Mouse (Mus musculus) adrenal gland (tissue): ENCODE measurements around the gene Cenpm.
"Not testable (repeated sequence)": the region's sequence is repeated elsewhere in the genome, so short reads cannot be mapped to it uniquely, and the experiment has no call there.

Source experiments
- intact Hi-C: fragments of 180-260 bp; cut with DNase I; formaldehyde crosslinking; loops from one replicate; pipeline ENCODE4 v1.15.1; 2025
- long read RNA-seq, 2 experiments: library from polyadenylated mRNA; unstranded; transcript quantifications; one replicate each; pipeline ENCODE4 v2.0.0; 2020; ENCODE audit warnings: borderline replicate concordance in 1 of 2; ENCODE audit not compliant: insufficient replicate concordance in 1 of 2

Cenpm gene
- long read RNA-seq, experiment 1, partial matches to known transcripts = 0 of 4 reads
- long read RNA-seq, experiment 1, other reads (novel, unspliced or antisense) = 0 of 4 reads
- long read RNA-seq, experiment 2, transcript Cenpm-202 (6 exons, 1,202 nt) = major isoform, 5 of 6 reads
- long read RNA-seq, experiment 2, partial matches to known transcripts = 0 of 6 reads
- long read RNA-seq, experiment 2, other reads (novel, unspliced or antisense) = 0 of 6 reads

DNA sequence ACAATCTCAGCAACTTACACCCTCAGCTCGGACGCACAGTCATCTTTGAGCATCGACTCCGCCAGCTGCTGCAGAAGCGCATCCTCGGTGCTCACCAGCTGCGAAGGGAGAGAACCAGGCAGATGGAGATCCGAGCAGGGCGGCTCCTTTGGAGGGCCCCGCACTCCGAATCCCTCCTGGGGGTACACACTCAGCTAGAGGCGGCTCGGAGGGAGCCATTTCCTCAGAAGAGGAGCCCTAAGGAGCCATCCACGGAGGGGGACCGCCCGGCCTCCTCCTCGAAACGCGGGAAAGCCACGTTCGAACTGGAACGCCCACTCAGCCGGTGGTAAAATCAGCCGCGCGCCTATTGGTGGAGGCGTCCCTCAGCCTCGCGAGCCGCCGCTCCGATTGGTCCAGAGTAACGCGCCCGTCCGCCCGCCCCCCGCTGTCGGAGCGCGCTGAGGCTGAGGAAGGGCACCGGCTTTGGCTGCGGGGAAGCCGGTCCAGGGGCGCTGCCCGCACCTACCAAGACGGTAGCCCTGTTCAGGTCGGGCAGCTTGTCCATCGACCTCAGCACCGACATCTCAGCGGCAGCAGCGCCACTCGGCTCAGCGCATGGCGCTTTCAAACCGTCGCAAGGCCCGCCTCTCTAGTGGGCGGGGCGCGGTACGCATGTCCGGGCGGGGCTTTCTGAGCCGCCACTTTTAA lies at the start of gene Cenpm:
TSS of gene Cenpm (minus strand) at position 634 of the 690 bp plus-strand sequence.
- intact Hi-C loops = no loop called here

DNA sequence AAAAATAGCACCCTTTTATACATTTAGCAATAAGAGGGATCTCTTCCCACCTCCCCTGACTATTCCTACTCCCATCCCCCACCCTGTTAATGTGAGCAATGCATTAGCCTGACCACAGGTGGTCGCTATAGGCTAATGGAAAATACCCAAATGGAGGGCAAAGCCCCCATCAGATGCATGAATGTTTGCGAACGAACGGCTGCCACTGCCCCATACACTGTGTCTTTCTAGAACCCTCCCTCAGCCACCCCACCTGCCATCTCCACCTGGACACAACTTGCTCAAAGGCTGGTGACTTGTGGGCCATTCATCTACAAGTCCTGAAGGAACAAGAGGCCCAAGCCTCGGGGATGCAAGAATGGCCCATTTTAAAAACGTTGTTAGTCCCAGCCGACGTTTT lies 49.5 kb upstream of the Cenpm start:
- intact Hi-C loops = no loop called here

DNA sequence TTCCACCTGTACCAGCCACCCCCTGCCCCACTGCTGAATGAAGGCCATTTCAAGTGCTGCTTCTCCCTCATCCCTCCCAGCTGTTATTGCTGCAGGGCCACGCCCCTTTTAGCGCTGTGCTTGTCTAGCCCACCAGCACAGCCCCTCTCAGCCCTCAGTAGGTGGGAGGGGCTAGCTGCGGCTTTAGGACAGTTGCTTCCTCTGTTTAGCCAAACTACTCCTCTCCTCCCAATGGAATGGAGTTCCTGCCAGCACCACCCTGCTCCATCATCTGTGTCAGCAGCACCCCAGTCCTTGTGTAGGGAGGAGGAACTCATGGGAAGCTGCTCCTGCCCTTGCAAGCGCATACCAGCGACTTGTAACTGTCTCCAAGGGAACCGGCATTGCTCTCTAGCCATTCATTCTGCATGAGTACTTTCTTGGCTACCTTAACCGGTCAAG lies 48.7 kb upstream of the Cenpm start:
- intact Hi-C loops = no loop called here

DNA sequence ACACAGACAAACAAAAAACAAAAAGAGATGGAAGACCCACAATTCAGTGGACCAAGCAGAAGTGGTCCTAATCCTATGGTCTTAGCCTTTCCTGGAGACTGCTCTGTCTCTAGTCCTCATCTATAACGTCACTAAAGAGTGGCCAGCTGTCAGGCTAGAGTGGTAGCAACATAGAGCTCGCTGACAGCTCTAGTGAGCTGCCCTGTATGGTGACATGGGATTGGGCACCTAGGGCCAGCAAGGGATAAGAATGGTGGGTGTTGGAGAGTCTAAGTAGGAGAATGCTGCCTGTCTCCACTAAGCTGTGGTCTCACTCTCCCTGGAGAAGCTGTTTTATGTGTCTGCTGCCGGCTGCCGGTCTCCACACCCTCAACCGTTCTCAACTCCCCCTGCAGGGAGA lies 48.3 kb upstream of the Cenpm start:
- intact Hi-C loops = no loop called here

DNA sequence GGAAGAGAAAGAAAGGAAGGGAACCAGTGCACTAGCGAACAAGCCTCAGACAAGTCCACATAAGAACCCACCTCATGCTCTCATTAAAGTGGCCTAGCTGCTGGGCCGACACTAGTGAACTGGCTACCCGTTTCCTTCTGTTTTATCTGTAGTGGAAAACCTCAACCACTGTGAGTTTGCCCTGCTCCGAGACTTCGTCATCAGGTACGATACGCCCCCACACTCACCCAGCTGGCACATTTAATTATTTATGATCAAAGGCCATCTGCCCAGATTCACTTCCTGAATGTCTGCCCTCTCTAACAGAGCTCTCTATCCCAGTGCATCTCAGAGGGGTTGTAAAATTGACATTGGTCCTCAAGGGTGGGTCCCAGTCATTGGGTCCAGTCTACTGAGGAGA lies 45.7 kb upstream of the Cenpm start:
- intact Hi-C loops = no loop called here

DNA sequence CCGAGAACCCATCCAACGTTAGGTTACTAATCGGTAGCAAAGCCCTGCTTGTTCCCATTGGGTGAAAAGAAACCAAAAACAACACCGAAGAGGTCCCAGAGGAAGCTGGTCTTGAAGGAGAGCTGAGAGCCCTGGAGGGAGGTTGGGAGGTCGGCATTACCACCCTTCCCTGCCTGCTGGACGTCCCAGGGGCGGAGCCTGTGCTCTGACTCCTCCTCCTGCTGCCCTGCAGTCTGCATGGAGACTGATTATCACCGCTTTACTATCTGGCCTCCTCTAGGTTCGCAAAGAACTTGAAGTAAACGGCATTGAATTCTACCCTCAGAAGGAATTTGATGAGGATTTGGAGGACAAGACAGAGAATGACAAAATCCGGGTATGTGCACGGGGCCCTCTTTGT lies 41.6 kb upstream of the Cenpm start:
- intact Hi-C loops = no loop called here

DNA sequence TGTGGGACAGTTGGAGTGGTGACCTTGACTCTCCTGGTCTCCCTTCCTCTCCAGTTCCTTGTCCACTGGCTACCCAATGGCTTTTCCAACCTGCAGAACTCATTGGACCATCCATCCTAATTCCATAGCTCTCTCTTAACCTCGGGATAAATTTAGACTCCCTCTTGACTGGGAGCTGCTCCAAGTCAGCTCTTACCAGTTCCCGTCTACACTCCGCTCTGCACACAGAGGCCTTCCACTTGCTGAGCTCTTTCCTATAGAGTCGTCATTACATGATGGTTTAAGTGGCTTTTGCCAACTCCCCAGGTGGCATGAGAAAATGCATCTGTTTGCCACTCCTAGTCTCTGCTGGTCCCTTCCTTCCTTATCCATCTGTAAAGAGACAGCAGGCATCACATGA lies 36.1 kb upstream of the Cenpm start:
- intact Hi-C loops = no loop called here

DNA sequence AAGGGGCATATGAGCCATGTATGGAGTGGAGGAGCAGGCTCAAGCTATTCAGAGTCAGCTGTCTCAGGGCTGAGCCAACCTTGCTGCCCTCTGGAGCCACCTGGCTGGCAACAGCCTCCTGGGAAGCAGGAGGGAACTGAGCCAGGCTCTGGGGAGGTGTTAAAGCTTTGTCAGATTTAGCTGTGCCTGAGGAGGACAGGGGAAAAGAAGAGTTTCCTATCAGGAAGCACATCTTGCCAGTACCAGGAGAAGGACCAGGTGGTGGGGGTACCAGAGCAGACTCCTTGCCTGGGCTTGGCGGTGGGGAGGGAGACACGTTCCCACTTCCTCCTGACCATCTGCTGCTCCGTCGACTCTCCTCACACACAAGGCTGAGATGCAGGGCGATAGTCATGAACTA lies 33.0 kb upstream of the Cenpm start:
- intact Hi-C loops = no loop called here

DNA sequence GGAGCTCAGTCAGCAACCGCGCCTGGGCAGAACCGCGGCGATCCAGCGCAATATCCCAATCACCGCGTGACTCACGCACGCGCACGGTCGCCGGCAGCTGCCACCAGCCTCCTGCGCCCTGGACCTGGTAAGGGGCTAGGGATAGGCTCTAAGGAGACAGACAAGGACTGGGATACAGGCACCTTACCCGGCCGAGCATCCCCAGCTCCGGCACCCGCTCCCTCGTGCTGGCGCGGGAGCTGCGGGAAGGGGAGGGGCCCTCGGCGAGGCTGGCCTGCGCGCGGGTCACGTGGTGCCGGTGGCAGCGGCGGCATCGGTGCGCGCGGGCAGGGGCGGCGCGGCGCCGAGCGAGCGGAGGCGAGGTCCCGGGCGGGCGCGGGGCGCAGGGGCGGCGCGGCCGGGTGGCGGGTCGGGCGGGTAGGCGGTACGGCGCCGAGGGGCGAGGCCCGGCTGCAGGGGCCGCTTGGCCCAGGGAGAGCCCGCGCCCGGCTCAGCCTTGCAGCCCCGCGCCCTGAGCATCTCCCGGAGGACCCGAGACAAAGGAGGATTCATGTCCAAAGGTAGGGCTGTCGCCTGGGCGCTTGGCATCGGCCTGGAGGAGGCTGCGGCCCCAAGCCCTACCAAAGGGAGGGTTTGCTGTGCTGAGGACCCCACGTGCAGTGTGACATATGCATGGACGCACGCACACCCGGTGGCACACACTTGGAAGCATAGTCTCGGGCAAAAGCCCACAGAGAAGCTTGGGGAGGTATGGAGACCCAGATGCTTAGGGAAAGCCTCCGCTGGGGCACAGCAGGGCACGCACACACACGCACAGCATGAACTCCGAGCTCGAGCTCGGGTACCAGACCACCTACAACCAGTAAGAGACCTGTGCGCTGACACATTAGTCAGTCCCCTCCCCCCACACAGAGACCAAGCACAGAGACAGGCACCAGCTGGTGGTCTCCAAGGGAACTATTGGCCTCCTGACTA lies 30.7 kb upstream of the Cenpm start:
- intact Hi-C loops = no loop called here

DNA sequence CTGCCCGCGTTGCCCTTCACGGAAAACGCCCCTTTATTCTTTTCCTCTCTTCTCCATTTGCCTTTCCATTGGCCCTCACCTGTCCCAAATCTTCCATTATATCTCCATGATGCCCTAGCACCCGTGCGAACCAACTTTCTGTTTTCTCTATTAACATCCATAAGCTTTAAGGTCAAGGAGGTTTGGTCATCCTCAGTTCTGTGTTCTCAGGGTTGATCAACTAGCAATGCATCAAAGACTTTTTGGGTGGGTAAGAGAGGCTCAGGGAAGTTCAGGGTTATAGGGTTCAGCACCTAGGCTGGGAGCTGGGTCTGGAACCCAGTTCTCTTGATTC lies 30.0 kb upstream of the Cenpm start, which contains the start of gene Sept3:
TSS of gene Sept3 (plus strand) at position 301 of the 334 bp plus-strand sequence.
- intact Hi-C loops = no loop called here

DNA sequence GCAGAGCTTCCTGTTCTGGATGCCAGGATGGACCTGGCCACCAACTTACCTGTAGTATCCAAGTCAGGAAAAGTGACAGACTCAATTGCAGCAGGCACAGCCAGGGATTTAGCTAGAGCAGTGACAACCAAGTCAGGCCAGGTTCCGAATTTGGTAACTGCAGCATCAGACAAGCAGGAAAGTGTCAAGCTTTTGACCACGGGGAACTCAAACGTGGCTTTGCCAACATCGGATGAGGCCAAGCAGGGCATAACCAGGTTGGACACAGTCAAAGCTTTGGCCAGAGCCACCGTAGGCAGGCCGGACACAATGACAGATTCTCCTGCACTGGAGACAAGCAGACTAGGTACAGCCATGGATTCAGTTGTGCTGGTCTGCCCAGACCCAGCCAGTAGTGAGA lies 27.7 kb upstream of the Cenpm start:
- intact Hi-C loops = no loop called here

DNA sequence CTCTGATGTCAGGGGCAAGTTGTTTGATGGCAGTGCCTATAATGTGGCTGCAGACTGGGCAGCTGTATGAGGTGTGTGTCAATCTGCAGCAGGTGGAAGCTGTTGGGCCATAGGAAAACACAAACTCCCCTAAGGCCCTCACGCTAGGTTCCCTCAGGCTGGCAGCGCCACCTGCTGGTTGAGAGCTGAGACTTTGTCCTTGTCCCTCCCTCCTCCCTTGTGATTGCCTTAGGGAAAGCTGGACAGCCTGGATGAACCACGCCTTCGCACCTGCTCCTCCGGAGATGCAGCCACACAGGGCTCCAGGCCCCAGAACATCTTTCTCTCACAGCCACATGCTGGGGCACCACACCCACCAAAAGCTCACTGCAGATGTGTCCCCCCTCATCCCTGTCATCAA lies 26.7 kb upstream of the Cenpm start:
- intact Hi-C loops = no loop called here

DNA sequence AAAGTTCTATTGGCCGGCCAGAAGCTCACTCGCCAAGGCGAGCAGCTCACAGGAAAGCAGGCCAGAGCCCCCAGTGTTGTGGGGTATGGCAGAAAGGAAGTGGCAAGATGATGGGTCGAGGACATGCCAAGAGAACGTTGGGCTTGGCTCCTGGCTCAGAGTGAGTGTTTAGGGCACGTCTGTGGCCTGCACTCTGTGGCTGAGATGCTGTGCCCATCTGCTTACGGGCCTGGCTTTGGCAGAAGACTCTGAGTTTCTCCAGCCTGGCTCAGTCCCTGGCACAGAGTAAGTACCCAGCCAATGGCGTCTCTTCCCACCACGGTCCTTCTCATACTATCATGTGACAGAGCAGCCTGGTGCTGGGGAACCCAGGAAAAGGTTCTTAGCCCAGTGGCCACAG lies 24.2 kb upstream of the Cenpm start:
- intact Hi-C loops = no loop called here

DNA sequence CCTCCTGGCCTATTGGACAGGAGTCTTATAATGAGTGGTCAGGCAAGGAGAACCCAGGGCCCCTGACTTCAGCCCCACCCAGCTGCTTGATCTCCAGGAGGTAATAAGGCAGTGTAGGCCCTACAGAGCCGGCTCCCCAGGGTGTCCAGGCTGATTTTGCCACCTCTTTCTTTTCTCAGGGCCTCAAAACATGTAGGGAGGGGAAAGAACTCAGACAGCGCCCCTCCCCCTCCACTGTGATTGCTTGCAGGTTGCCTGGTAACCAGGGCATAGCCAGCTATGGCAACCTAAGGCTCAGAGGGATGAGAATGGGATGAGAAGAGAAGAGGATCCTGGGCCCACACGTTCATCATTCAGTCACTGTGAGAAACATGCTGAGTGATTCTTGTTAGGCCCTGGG lies 23.6 kb upstream of the Cenpm start:
- intact Hi-C loops = no loop called here

DNA sequence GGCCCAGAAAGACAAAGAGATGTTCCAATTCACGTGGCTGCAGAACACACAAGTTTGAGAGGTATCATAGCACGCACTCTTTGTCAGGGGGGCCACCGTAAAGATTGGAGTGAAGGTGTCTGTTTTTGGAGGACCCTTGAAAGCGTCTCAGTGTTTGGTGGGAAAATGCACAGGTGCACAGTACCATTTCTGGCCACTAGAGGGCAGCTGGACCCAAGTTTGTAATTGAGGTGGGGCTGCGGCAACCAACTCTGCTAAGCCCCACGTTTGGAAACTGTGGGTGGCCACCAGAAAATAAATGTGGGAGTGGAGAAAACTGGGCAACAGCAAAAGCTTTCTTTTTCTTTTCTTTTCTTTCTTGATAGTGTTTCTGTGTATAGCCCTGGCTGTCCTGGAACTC lies 21.8 kb upstream of the Cenpm start:
- intact Hi-C loops = loop anchor here (2.0 kb wide), 1 partner anchor 150 kb away; no protein-coding TSS in a partner anchor

DNA sequence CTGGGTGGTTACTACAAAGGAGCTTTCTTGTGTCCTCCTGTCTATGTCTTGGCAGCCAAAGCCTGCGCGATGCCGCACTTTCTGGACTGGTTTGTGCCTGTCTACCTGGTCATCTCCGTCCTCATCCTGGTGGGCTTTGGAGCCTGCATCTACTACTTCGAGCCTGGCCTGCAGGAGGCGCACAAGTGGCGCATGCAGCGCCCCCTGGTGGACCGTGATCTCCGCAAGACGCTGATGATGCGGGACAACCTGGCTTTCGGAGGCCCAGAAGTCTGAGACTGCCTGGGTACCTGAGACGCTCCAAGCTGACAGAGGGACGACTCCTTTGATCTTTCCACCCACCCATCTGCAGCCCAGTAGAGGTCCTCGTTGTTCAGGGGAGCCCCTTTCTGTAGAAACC lies 15.0 kb upstream of the Cenpm start:
- intact Hi-C loops = no loop called here

DNA sequence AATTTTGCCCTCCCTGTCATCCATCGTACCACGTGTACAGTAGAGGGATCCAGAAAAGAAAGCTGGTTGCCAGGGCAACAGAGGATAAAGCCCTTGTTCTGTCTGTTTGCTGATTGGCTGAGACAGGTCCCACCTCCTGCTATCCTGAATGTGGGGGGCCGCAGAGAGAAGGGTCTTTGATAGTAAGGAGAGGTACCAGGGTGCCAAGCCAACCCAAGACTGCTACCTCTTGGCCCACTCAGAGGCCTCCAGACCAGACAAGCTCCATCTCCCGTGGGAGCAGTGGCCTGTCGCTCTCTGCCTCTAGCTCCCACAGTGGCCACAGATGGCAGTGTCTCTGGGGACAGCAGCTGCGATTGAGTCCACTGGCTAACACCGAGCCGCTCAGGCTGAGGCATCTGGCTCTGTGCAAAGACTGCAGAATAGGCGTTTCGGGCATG lies 11.4 kb upstream of the Cenpm start:
- intact Hi-C loops = no loop called here

DNA sequence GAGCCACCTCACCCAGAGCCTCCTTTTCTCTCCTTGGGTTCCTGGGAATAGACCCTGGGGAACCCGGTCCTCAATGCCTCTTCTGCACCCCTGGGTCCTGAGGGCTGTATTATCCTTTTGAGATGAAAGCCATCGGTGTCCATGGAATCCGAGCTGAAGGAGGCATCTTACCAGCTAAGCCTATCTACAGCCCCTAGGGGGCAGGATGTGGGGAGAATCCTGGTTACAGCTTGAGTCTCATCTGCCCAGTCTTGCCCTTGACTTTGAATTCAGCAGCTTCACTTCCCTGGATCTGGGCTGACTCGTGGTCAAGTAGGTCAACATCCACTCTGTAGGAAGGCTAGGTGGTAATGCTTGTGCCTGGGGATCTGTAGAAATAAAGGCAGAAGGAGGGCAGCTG lies 10.7 kb upstream of the Cenpm start:
- intact Hi-C loops = no loop called here

DNA sequence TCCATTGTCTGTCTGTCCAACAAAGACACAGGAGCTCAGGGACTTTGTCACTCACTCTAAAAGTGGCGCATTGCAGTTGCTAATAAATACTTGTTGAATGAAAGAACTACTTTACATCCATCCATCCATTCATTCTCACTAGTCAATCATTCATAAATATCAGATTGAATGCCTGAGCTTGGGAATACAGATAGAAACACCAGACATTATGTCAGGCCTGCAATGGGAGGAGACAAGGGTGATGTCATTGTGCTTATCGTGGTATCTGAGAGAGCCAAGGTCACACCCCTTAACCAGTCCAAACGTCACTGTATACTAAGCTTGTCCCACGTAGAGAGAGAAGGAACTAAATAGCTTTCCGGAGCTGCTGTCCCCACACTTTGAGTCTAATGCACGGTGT lies 7.5 kb upstream of the Cenpm start, which contains the start of gene 1500009C09Rik:
TSS of gene 1500009C09Rik (plus strand) at position 301 of the 400 bp plus-strand sequence.
- intact Hi-C loops = no loop called here

DNA sequence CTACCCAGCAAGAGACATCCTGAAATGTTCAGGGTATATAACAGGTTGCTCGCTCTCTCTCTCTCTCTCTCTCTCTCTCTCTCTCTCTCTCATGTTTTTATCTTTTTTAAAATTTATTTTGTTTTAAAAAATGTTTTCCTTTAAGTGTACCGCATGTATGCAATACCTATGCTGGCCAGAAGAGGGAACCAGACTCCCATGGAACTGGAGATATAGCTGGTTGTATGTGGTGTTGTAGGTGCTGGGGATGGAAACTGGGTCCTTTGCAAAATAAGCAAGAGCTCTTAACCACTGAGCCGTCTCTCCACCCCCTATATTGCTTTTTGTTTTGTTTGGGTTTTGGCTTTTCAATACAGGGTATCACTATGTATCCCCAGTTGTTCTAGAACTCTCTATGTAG lies 7.0 kb upstream of the Cenpm start:
- intact Hi-C loops = no loop called here

DNA sequence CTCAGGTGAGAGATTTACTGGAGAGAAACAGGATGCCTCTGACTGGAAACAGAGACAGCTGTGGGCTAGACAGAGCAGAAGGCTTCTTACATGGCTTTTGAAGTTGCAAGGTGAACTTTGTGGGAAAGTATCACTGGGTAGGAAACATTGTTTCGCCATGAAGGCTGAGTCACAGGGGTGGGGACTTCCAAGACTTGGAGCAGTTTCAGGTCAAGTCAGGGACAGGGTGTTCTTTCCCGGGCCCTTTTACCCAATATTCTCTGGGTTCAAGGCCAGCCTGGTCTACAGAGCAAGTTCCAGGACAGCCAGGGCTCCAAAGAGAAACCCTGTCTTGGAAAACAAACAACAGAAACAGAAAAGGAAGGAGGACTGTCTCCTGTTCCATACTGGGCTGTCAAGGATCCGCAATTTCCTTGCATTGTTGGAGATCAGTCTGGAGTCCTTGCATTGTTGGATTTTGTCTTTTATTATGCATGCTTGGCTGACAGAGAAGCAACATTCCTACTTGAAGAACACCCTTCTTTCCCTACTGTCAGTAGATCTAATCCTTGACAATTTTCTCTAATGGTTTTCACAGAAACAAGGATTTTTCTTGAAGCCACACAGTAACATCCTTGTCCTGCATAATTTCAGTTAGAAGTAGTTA lies 2.7 kb upstream of the Cenpm start:
- intact Hi-C loops = no loop called here

DNA sequence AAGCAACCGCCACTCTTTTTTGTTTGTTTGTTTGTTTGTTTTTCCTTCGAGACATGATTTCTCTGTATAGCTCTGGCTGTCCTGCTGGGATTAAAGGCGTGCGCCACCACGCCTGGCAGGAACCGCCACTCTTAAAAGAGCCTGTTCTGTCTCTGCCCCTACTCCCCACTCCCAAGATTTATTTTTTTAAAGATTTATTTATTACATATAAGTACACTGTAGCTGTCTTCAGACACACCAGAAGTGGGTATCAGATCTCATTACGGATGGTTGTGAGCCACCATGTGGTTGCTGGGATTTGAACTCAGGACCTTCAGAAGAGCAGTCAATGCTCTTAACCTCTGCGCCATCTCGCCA lies 235 bp upstream of the Cenpm start:
- intact Hi-C loops = not testable (repeated sequence)
